Mouse (Mus musculus): Measurements from ENCODE around the gene Gm5244.
A peak's percentile ranks its signal among the peaks of the same experiment; 100 is the strongest.

Gm5244 gene

DNA sequence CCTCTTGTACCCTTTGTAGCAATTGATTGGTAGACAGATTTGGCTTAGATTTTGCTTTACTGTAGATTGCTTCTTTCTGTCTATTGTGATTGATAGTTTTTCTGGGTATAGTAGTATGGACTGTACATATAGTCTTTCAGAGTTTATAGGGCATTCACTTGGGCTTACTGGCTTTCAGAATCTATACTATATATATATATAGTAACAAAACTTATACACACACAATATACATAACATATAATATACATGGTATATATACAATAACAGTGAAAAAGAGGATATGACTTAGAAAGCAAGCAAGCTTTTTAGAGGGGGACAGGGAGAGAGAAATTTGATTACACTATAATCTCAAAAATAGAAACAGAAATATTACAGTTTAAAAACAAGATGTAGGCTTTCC is at the start of gene Gm5244:
Gene Gm5244 (plus strand): TSS at position 301 of the 400 bp plus-strand sequence.
- DNase-seq (ENCODE audit: low spot score in 2 of 2), result no peak

DNA sequence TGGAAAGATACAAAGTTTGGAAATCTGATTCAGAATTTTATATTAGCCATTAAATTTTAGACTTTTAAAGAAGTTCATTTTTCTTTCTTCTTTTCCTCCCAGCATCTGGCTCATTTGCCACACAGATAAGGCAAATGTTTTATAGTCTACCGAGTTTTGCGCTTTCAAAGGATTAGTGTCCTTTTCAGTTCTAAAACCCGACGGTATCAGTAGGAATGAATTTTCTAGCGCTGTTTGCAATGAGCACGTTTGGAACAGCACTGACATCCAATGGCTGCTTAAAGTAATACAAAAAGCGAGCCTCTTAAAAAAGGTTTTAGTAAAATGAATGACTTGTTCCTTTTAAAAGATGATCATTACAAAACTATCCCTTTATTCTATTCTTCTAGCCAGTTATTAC is 49.4 kb upstream of the Gm5244 start:
- DNase-seq (ENCODE audit: low spot score in 2 of 2), result no peak

DNA sequence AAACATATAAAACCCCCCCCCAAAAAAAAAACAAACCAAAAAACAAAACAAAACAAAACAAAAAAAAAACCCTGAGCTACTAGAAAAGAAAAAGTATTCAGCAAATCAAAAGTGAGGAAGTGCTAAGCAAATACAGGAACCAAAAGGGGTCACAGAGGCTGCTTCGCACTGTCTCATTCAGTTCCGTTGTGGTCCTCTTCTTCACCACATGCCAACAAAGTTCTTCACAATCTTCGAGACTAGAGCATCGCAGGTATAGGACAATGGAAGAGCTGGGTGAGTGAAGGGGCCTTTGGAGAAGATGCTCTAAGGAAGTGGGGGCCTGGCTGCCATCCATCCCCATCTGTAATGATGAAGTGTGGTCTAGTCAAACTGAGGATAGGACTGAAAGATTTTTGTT is 48.1 kb upstream of the Gm5244 start:
- no peak for DNase-seq (ENCODE audit: low spot score in 2 of 2)

DNA sequence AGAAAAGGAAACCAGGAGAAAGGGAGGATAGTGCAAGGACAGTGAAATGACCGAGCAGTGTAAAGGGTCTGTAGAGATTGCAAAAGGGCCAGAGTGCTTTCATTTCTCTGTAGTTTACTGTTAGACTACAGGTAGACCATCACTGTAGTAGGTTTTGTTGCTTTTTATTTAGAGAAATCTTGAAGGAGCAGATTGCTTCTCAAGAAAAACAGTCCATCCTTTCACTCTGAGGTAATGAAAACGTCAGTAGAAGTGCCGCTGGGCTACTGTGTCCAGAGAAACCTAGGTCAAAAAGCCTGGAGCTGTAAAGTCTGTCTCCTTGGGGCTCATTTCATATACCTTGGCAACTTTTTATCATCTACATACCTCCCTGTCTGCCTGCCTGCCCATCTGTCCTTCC is 47.4 kb upstream of the Gm5244 start:
- no peak for DNase-seq (ENCODE audit: low spot score in 2 of 2)

DNA sequence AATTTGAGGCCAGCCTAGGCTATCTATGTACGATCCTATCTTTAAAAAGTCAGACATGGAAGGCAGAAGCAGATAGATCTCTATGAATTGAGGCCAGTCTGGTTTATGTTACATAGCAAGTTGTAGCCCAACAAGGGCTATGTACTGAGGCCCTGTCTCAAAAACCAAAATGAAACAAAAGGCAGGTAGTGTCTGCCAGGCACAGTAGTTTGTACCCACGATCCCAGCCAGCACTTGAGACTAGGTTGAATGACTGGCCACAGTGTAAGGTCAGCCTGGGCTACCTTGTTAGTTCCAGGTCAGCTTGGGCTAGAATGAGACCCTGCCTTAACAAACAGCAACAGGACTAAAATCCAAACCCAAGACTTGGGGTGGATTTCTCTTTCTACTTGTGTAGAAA is 45.9 kb upstream of the Gm5244 start:
- no peak for DNase-seq (ENCODE audit: low spot score in 2 of 2)

DNA sequence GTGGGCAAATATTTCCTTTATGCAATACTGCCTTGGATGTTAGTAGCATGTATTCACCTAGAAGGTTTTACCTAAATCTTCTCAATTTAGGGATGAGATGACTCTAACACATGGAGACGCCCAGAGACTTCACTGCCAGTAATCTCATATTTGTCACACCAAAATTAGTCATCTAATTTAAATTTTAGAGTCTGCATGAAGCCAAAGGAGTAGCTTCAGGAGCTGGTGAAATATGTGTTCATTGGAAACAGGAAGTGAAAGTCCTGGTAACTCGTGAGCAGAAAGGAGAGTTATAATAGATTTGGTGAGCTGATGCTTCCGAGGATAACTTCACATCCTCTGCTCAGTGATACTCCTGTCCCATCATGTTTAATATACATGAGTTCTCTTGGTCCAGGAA is 45.4 kb upstream of the Gm5244 start:
- no peak for DNase-seq (ENCODE audit: low spot score in 2 of 2)

DNA sequence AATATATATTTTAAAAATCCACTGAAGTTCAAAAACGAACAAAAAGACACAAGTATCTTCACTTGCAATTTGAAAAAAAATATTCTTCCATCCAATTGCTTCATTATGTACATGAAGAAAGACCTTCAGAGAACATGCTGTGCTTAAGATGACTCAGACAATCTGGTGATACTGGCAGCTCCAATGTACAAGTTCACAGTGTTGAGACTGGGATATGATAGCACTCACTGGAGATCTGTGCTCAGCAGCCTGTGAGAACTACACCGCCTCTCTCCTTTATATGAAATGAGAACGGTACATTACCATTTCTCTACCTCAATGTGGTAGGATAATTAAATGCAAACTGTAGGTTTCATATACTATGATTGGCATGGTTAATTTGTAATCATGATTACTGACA is 43.7 kb upstream of the Gm5244 start:
- DNase-seq (ENCODE audit: low spot score in 2 of 2), result peak; percentile 24 to 73

DNA sequence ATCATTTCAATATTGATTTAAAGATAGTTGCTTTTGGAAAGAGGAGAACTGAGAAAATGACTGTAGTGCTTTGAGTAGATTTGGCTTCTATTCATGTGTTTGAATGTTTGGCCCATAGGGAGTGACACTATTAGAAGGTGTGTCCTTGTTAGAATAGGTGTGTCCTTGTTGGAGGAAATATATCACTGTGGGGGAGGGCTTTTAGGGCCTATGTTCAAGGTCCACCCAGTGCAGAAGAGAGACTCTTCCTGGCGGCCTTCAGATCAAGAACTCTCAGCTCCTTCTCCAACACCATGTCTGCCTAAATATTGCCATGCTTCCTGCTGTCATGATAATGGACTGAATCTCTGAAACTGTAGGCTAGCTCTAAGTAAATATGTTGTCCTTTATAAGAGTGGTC is 42.2 kb upstream of the Gm5244 start:
- no peak for DNase-seq (ENCODE audit: low spot score in 2 of 2)

DNA sequence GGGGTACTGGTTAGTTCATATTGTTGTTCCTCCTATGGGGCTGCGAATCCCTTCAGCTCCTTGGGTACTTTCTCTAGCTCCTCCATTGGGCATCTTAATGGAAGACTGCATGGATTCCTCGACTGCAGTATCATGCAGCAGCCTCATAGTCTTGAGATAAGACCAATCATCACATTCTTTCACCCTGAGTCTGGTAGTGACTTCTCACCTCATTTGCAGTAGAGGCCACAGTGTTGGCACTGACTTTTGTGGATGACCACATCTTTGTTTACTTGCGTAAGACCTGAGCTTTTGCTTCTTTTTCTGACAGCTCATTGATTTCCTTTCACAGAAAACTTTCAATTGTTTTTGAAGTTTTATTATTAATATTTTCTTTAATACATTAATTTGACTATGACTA is 40.8 kb upstream of the Gm5244 start:
- no peak for DNase-seq (ENCODE audit: low spot score in 2 of 2)

DNA sequence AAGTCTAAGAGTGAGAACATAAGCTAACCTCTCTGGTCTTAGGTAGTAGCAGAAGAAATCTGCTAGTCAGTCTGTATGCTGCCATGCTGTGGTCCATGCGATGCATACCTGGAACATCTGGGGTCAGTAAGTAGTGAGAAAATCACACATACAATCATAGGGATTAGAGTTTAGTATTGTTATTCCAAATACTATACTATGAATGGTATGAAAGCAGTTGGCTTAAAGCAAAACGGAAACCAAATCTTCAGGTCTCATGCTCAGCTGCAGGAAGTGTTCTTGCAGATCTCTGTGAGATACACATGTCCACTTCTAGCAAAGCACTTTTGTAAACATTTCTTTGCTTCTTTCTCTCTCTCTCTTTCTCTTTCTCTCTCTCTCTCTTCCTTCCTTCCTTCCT is 40.3 kb upstream of the Gm5244 start:
- DNase-seq (ENCODE audit: low spot score in 2 of 2), result no peak

DNA sequence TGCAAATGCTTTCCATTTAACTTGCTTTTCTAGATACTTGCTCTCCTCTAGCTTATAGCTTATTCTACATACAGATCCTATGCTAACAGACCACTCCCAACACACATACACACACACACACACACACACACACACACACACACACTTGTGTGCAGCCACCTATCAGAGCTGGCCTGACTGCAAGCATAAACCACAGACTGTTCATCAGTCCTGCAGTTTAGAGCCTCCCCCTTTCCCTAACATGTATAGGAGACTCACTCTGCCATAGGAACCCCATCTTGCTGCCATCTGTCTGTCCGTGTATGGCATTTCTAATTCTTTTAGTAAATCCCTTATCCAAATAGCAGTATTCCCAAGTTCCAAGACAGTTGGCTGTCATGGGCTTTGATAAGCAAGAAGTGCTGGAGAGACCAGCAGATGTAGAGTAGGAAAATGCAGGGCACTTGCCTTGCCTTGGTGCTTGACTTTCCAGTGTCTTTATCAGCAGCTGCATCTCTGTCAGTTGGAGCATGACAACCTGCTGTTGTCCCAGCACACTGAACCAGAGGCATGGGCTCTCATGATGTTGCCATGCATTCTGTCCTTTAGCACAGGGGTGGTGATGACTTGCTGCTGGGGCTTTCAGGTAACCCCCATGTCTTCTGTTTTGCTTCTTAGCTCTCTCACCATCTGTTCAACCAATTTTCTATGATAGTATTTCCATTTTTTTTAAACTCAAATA is 33.7 kb upstream of the Gm5244 start:
- no peak for DNase-seq (ENCODE audit: low spot score in 2 of 2)

DNA sequence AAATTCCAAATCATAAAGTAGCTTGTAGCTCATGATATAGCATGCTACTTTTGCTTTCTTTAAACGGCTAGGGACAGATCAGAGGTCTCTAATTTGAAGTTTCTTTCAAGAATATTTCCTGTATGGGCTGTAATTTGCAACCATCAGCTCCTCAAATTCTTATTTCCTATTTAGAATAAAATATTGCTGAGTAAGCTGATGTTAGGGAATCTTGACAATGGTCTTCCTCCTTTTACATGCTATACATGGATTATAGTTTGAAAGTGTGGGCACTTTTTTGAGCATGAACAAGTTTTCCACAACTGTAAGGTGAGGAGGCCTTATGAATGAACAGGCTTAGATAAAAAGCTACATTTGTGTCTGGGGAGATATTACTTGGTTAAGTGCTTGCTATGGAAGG is 32.6 kb upstream of the Gm5244 start:
- no peak for DNase-seq (ENCODE audit: low spot score in 2 of 2)

DNA sequence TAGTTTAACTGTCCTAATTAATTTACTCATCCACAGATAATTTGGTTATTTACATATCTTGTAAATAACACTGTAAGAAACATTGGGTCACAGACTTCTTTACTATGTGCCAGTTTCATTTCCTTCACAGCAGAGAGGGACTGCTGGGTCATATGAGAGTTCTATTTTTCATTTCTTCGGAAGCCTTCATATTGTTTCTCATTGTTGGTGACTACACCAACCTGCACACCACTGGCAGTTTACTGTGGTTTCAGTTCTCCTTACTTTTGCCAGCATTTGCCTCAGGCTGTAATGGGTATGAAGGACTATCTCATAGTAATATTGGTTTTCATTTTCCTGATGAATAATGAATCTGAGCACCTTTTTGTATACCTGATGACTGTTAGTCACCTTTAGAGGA is 28.0 kb upstream of the Gm5244 start:
- no peak for DNase-seq (ENCODE audit: low spot score in 2 of 2)

DNA sequence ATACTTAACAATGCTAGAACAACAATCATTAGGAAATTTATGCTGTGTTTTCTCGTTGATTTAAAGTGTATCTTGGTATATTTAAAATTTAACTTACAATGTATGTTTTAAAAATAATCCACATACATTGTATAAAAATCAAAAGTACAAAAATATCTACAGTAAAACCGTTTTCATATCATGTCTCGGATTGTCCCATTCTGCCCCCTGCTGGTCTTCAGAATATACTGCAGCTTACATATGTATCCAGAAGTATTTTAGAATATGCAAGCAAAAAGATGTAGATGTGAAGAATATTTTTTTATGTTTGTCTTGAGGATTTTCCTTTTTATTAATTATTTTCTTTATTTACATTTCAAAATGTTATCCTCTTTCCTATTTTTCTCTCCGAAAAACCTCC is 26.1 kb upstream of the Gm5244 start:
- DNase-seq (ENCODE audit: low spot score in 2 of 2), result no peak

DNA sequence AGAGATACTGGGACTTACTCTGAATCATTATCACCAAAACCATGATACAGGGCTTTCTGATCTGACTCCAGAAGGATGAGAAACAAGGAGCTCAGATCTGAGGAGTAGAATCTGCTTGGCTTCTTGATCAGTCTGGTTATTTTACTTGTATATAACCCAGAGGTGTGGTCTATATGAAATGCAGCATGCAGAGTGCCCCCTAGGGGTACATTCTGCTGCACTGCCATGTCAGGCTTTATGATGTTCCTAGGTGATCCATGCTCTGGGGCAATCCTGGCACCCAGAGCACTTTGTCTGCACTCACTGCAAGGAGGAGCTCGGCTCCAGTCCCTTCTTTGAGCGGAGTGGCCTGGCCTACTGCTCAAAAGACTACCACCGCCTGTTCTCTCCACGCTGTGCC is 21.9 kb upstream of the Gm5244 start:
- no peak for DNase-seq (ENCODE audit: low spot score in 2 of 2)

DNA sequence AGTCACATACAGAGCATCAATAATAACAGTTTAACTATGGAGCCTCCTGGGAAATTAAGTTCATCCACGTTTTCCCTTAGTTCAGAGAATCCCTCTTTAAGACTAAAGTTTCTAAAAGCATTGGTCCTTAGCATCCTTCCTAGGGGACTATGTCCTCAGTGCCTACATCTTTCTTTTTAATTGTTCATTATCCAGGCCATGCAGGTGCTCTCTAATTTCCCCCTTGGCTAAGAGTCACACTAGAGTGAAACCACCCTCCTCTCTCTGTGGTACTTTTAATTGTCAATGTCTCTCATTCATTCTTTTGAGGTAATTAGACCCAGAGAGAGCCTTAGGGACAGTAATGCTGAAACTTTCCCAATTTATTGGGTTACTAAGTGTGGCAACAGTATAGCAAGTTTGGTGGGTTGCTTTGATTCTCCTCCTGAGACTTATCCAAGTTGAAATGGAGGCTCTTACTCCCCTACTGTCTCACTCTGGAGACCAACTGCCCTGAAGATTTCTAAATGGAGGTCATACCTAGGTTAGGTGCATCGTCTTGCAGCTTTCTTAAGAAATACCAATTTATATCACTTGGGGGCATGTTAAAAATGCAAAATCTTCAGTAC is 15.6 kb upstream of the Gm5244 start:
- DNase-seq (ENCODE audit: low spot score in 2 of 2), result no peak

DNA sequence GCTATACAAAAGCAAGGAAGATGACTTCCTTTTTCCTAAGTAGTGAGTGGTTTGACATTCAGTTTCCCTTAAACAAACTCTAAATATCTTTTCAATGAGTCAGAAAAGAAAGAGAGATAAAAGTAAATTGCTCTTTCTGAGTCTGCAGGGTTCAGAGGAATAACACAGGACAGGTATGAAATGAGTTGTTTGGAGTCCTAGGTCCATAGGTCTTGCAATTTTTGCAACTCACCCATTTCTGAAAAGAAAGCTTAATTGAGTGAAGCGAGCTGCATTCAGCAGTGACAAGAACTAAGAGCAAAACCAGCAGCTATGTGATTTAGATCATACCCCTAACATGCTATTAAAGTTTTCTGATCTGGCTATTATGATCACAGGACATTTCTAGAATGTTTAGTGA is 14.9 kb upstream of the Gm5244 start:
- DNase-seq (ENCODE audit: low spot score in 2 of 2), result no peak

DNA sequence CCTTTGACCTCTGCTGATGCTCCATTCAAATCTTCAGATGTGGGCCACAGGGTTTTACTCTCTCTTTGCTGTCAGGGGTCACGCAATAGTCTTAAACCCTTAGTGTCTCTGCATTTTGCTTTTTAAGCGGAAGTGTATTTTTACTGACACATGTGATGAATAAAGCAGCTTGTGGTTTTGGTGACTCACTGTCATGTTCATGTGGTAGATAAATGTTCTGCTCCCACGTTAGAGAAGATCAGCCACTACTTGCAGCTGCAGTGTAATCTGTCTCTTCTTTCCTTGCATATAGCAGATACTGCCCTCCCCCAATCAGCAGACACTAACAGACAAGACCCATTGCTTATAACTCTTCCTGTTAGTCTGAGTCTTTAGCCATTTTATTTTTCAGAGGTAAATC is 12.9 kb upstream of the Gm5244 start:
- DNase-seq (ENCODE audit: low spot score in 2 of 2), result peak in 1 of 2 experiments; percentile 3

DNA sequence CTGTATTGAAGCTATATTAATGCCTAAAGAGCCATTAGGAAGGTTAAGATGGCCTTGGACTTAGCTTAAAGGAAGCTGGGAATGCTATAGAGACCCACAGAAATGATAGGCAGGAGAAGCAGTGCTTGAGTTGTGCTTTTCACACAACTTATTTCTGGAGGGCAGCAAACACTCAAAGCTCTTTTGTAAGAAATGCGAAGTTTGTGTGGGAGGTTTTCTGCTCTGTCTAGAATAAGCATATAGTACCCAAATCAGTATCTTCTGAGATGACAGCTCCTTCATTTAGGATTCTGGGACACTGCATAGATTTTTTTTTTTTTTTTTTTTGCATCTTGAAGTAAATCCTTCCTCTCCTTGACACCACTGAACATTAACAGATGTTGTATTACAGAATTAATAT is 8.0 kb upstream of the Gm5244 start:
- no peak for DNase-seq (ENCODE audit: low spot score in 2 of 2)

DNA sequence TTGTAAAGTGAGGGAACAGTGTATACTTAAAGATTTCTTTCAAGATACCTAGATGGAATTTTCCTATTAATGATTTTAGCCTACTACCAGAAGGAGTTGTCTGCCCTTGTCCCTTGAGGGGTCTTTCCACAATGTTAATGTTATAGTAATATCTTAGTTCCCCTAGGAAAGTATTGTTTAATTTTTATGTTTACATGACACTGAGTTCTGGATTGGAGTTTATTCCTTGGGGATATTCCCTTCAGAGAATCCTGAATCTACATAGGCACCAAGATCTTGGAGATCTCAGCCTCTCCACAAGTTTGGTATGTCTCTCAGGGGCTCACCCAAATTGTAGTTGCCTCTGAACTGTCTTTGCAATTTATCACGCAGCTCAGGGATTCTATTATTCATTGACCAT is 10.5 kb downstream of the Gm5244 start, which contains the start of gene Olfr1444:
Gene Olfr1444 (plus strand): TSS at position 301 of the 400 bp plus-strand sequence.
- DNase-seq (ENCODE audit: low spot score in 2 of 2), result no peak

DNA sequence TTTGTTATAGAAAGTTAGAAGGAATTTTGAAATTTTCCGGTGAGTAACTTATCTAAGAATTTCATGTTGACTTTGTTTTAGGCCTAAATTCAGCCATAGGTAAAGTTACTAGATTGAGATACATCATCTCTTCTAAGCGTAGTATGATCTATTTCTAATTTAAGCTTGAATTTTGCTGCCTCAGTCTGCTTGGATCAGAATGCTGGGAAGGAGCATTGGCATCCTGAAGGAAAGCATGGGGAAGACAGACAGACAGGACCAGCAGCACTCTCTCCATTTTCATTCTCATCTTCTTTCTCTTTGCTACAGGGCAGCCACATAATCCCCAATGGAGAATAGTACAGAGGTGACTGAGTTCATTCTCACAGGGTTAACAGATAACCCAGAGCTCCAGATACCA is 37.1 kb downstream of the Gm5244 start, which contains the start of gene Olfr1445:
Gene Olfr1445 (plus strand): TSS at position 301 of the 400 bp plus-strand sequence.
- DNase-seq (ENCODE audit: low spot score in 2 of 2), result no peak

DNA sequence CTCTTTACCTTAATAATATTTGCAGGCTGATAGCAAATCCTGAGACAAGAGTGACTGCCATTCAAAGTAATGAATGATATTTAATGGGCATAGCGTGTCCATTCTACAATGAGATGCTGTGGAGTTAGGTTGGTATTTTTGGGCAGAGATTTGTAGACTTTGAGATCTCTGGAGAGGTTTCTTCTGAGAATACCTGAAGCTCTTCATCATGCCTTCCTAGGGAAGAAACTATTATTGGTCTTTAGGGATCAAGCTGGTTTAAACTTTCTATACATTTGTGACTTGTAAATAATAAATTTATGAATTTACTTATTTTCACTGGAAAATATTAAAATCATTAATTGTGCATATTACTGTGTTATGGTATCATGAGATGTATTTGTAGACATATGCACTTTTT is 46.9 kb downstream of the Gm5244 start, which contains the start of gene Olfr1446:
Gene Olfr1446 (minus strand): TSS at position 101 of the 400 bp plus-strand sequence.
- no peak for DNase-seq (ENCODE audit: low spot score in 2 of 2)
